19 mouse cellular contexts compared by ENCODE assay signal in genomic region chr8:85716696-85717095, GRCm38 (mm10). TPM values are rescaled to one million over a fixed set of nuclear protein-coding genes. Genes with fewer than 3 reads are reported as not detected.
DNase-seq lines count a peak whose midpoint lies in the region; TF ChIP-seq lines count a peak whose summit lies in the region.
"Had no signal": no experiment of that assay in that cellular context is flagged by ENCODE, and none has a peak within 500 bp of the region (broad histone marks: within the 10 kb centered on the region; RNA-seq: fewer than 3 reads in every experiment).

No protein-coding gene starts in this region.

- H3K4me2 ChIP-seq in CH12.LX (ENCODE audit: insufficient read depth, low read depth, poor library complexity, severe bottlenecking) = no peak overlapping the region
- H3K4me2 ChIP-seq: embryonic facial prominence, embryonic 12.5 days; forebrain, embryonic 13.5 days; forebrain, embryonic 15.5 days had no signal

- no peak for TF ChIP-seq RAD21 in CH12.LX (IDR thresholded peaks at IDR 0.05; ENCODE audit: low read depth, low read length)

- H3K27me3 ChIP-seq in CH12.LX (replicated peaks) = no peaks in the 10 kb centered on the region
- H3K27me3 ChIP-seq: embryonic facial prominence, embryonic 12.5 days; forebrain, embryonic 13.5 days; forebrain, embryonic 15.5 days had no signal

- no peak for TF ChIP-seq CTCF in CH12.LX (conservative IDR thresholded peaks at IDR 0.05 in 1 of 2, IDR thresholded peaks at IDR 0.05 in 1 of 2; ENCODE audit: low read depth in 2 of 2, low read length in 2 of 2)

- H3K79me2 ChIP-seq in CH12.LX (replicated peaks; ENCODE audit: control insufficient read depth, extremely low read depth, insufficient read depth, poor library complexity, severe bottlenecking) = no peaks in the 10 kb centered on the region

- no peak for TF ChIP-seq POLR2A in CH12.LX (IDR thresholded peaks at IDR 0.05; ENCODE audit: low read depth, low read length)

- H3K9ac ChIP-seq in CH12.LX (ENCODE audit: insufficient read depth, low read depth) = no peak overlapping the region
- H3K9ac ChIP-seq: embryonic facial prominence, embryonic 12.5 days; forebrain, embryonic 13.5 days; forebrain, embryonic 15.5 days; forebrain, postnatal 0 days had no signal

- in situ Hi-C loops in CH12.LX (cut with MboI; ENCODE audit: low pct_ligation_motif_present, low pct_unique_long_range_greater_than_20kb, low sequenced_read_pairs) = no loop called here

- H3K36me3 ChIP-seq in CH12.LX (replicated peaks in 1 of 2; ENCODE audit: control insufficient read depth in 1 of 2, insufficient read depth in 1 of 2, low read length in 1 of 2) = peaks cover 4 to 16% of the 10 kb centered on the region in 2 experiments

- dilution Hi-C loops in CH12.LX (cut with MboI; ENCODE audit: extremely low pct_ligation_motif_present, extremely low pct_unique_long_range_greater_than_20kb, low sequenced_read_pairs) = no loop called here

- H3K4me1 ChIP-seq in CH12.LX (ENCODE audit: control insufficient read depth in 1 of 2, insufficient read depth in 2 of 2) = peaks cover 0 to 30% of the 10 kb centered on the region in 2 experiments; a peak in 2 of 4 replicates
- H3K4me1 ChIP-seq: embryonic facial prominence, embryonic 10.5 days; embryonic facial prominence, embryonic 12.5 days; forebrain, embryonic 13.5 days; forebrain, embryonic 15.5 days had no signal

- DNase-seq in adrenal gland, adult 2 months = peak; percentile 31
- DNase-seq in adrenal gland, postnatal 25 days = no peak
- DNase-seq in CH12.LX (ENCODE audit: extremely low read depth) = peak; percentile 37
- DNase-seq in adrenal gland, postnatal 10 days = peak; percentile 2
- DNase-seq in adrenal gland, postnatal 36 days = peak; percentile 6 to 12
- DNase-seq in urinary bladder, adult 2 months (ENCODE audit: low spot score) = no peak
- no peak for DNase-seq in frontal cortex, postnatal 25 days (ENCODE audit: low spot score in 2 of 2)
- no peak for DNase-seq in cerebellum, postnatal 25 days
- DNase-seq: B cell, adult 2 months; cerebellum, adult 11-12 months; cerebellum, adult 2 months; cerebellum, adult 9-11 months; forebrain, postnatal 0 days; gastrocnemius, adult 2 months; gastrocnemius, postnatal 10 days had no signal

- no peaks in the 10 kb centered on the region for H3K9me3 ChIP-seq in CH12.LX (replicated peaks; ENCODE audit: low read length)
- H3K9me3 ChIP-seq: embryonic facial prominence, embryonic 10.5 days; embryonic facial prominence, embryonic 12.5 days; forebrain, embryonic 13.5 days; forebrain, embryonic 15.5 days had no signal

- H3K4me3 ChIP-seq in CH12.LX (replicated peaks in 1 of 3; ENCODE audit: low read depth in 2 of 3, low read length in 2 of 3, poor library complexity in 1 of 3) = no peak overlapping the region
- H3K4me3 ChIP-seq: embryonic facial prominence, embryonic 10.5 days; embryonic facial prominence, embryonic 12.5 days; forebrain, embryonic 13.5 days; forebrain, embryonic 15.5 days; gastrocnemius, adult 2 months had no signal

- H3K27ac ChIP-seq in CH12.LX (ENCODE audit: insufficient read depth, low read depth) = no peak overlapping the region
- H3K27ac ChIP-seq: embryonic facial prominence, embryonic 10.5 days; embryonic facial prominence, embryonic 12.5 days; forebrain, embryonic 13.5 days; forebrain, embryonic 15.5 days; gastrocnemius, adult 2 months had no signal

- no peak for TF ChIP-seq EP300 in CH12.LX (IDR thresholded peaks at IDR 0.05; ENCODE audit: low read length)

TF ChIP-seq in CH12.LX, 34 proteins besides CTCF, POLR2A, EP300 and RAD21:
- TF ChIP-seq POLR2AphosphoS2 (IDR thresholded peaks at IDR 0.05; ENCODE audit: low read depth, low read length) = no peak
- TF ChIP-seq USF2 (conservative IDR thresholded peaks at IDR 0.05; ENCODE audit: low read depth, low read length) = no peak
- TF ChIP-seq ETS1 (conservative IDR thresholded peaks at IDR 0.05; ENCODE audit: low read depth, low read length) = peak; percentile 24; the same call in 1 of the 2 replicates

RNA-seq across cellular contexts. Expression of gene Neto2, which starts 16.0 kb away (rescaled TPM):
- total RNA-seq in adrenal gland, adult 2 months (2021) = 1 to 10 TPM; 3.0 to 6.5 TPM
- 0.16 and 0.49 TPM in 2 replicates for polyA plus RNA-seq in adrenal gland, adult 2 months (2012; rRNA removed)
- total RNA-seq in adrenal gland, postnatal 25 days (2021) = 3.9 and 5.0 TPM in 2 replicates
- not detected in 2 replicates for total RNA-seq in CH12.LX (2012; rRNA removed)
- total RNA-seq in CH12.LX (2014; rRNA removed) = not detected in 2 replicates
- polyA plus RNA-seq in CH12.LX (2012; ENCODE audit: insufficient read length, low read depth) = 0.10 TPM in 1 of 2 replicates, not detected in the other
- 1 to 10 TPM; 5.3 to 5.8 TPM for total RNA-seq in adrenal gland, postnatal 10 days (2021)
- total RNA-seq in adrenal gland, postnatal 36 days (2021) = 1 to 10 TPM; 4.0 to 8.0 TPM
- polyA plus RNA-seq in urinary bladder, adult 2 months (2012; rRNA removed) = 3.5 and 3.7 TPM in 2 replicates

Comparison
In these comparisons a context has a peak if more than half of its experiments do, and no peak if none do; other contexts are left out.
1. DNase-seq: peak in adrenal gland, adult 2 months (single experiment), CH12.LX (single experiment), adrenal gland, postnatal 10 days (single experiment) and adrenal gland, postnatal 36 days (2 of 2); none in adrenal gland, postnatal 25 days (single experiment), urinary bladder, adult 2 months (single experiment), frontal cortex, postnatal 25 days (0 of 2) and cerebellum, postnatal 25 days (0 of 2).